In genomic region chr4:101160821-101161220, GRCm38 (mm10) we compare ENCODE assay signal across 26 mouse cellular contexts.
DNase-seq lines count a peak whose midpoint lies in the region; ATAC-seq lines count a peak whose summit lies in the region.
"Had no signal": no experiment of that assay in that cellular context is flagged by ENCODE, and none has a peak within 500 bp of the region (broad histone marks: within the 10 kb centered on the region; RNA-seq: fewer than 3 reads in every experiment).

No protein-coding gene starts in this region.

- no peaks in the 10 kb centered on the region for H3K9me3 ChIP-seq in kidney, embryonic 15.5 days (replicated peaks)
- H3K9me3 ChIP-seq in forebrain, embryonic 11.5 days (ENCODE audit: control insufficient read depth, low read length): no peaks in the 10 kb centered on the region
- H3K9me3 ChIP-seq: embryonic facial prominence, embryonic 12.5 days; embryonic facial prominence, embryonic 15.5 days; forebrain, embryonic 12.5 days; forebrain, embryonic 15.5 days; heart, embryonic 12.5 days; heart, embryonic 15.5 days; hindbrain, embryonic 10.5 days; hindbrain, embryonic 13.5 days had no signal

- 0 out of 2 replicates have a peak, but pooled peaks have one; percentile 34 for ATAC-seq in kidney, embryonic 15.5 days (replicated peaks; ENCODE audit: low FRiP score)
- ATAC-seq in forebrain, embryonic 11.5 days (replicated peaks; ENCODE audit: low FRiP score): no peak
- ATAC-seq: activated CD4-positive, CD25-positive, alpha-beta regulatory T cell, adult 4 months; CD4-positive, CD25-positive, alpha-beta regulatory T cell, adult 4 months; forebrain, embryonic 15.5 days; hindbrain, embryonic 16.5 days had no signal

- WGBS in kidney, embryonic 15.5 days: 65% methylated on average over 1 of the region's 1 CpGs
- 97% methylated on average over 1 of the region's 1 CpGs for WGBS in forebrain, embryonic 11.5 days

- H3K4me2 ChIP-seq in kidney, embryonic 15.5 days: no peak overlapping the region
- no peak overlapping the region for H3K4me2 ChIP-seq in forebrain, embryonic 11.5 days (ENCODE audit: low read depth, low read length, severe bottlenecking)
- H3K4me2 ChIP-seq: embryonic facial prominence, embryonic 12.5 days; embryonic facial prominence, embryonic 15.5 days; forebrain, embryonic 12.5 days; forebrain, embryonic 15.5 days; heart, embryonic 12.5 days; heart, embryonic 15.5 days; hindbrain, embryonic 13.5 days had no signal

- no peak overlapping the region for H3K9ac ChIP-seq in kidney, embryonic 15.5 days
- no peak overlapping the region for H3K9ac ChIP-seq in forebrain, embryonic 11.5 days (ENCODE audit: low read length)
- H3K9ac ChIP-seq: embryonic facial prominence, embryonic 12.5 days; embryonic facial prominence, embryonic 15.5 days; forebrain, embryonic 12.5 days; forebrain, embryonic 15.5 days; heart, embryonic 12.5 days; heart, embryonic 15.5 days; hindbrain, embryonic 13.5 days had no signal

- H3K27ac ChIP-seq in kidney, embryonic 15.5 days: peak overlapping the region; percentile 16; the same call in 1 of the 2 replicates
- H3K27ac ChIP-seq in forebrain, embryonic 11.5 days (ENCODE audit: low read depth, low read length): no peak overlapping the region
- H3K27ac ChIP-seq: embryonic facial prominence, embryonic 12.5 days; embryonic facial prominence, embryonic 15.5 days; forebrain, embryonic 12.5 days; forebrain, embryonic 15.5 days; heart, embryonic 15.5 days; hindbrain, embryonic 10.5 days; hindbrain, embryonic 13.5 days had no signal

- no peaks in the 10 kb centered on the region for H3K27me3 ChIP-seq in kidney, embryonic 15.5 days
- no peaks in the 10 kb centered on the region for H3K27me3 ChIP-seq in forebrain, embryonic 11.5 days (ENCODE audit: control insufficient read depth, insufficient read depth, low read length)
- H3K27me3 ChIP-seq: embryonic facial prominence, embryonic 12.5 days; embryonic facial prominence, embryonic 15.5 days; forebrain, embryonic 12.5 days; forebrain, embryonic 15.5 days; heart, embryonic 12.5 days; heart, embryonic 15.5 days; hindbrain, embryonic 13.5 days had no signal

- H3K4me3 ChIP-seq in kidney, embryonic 15.5 days (replicated peaks): no peak overlapping the region
- H3K4me3 ChIP-seq in forebrain, embryonic 11.5 days (ENCODE audit: low read depth, low read length): no peak overlapping the region
- H3K4me3 ChIP-seq: embryonic facial prominence, embryonic 12.5 days; embryonic facial prominence, embryonic 15.5 days; forebrain, embryonic 12.5 days; forebrain, embryonic 15.5 days; heart, embryonic 12.5 days; heart, embryonic 15.5 days; hindbrain, embryonic 10.5 days; hindbrain, embryonic 13.5 days had no signal

- H3K4me1 ChIP-seq in kidney, embryonic 15.5 days: peaks cover 17% of the 10 kb centered on the region; the same call in 1 of the 2 replicates
- H3K4me1 ChIP-seq in forebrain, embryonic 11.5 days (replicated peaks; ENCODE audit: control insufficient read depth, insufficient read depth, low read length): no peaks in the 10 kb centered on the region
- H3K4me1 ChIP-seq: embryonic facial prominence, embryonic 12.5 days; embryonic facial prominence, embryonic 15.5 days; forebrain, embryonic 12.5 days; forebrain, embryonic 15.5 days; hindbrain, embryonic 10.5 days had no signal

- peak; percentile 43 for DNase-seq in kidney, adult 11 months
- DNase-seq in kidney, postnatal 4 days: no peak
- DNase-seq in kidney, adult 9 months: peak; percentile 78
- no peak for DNase-seq in kidney, postnatal 36 days
- peak; percentile 37 for DNase-seq in yolk sac, embryonic 10.5 days (ENCODE audit: low spot score)
- DNase-seq in forebrain, embryonic 11.5 days (ENCODE audit: low spot score): no peak
- DNase-seq: adrenal gland, postnatal 25 days; cerebellum, adult 18-20 months; cerebellum, adult 9-10 months; cerebellum, postnatal 25 days; gastrocnemius, postnatal 25 days; heart, adult 18-20 months; heart, postnatal 10 days; heart, postnatal 36 days had no signal

- peaks cover 95% of the 10 kb centered on the region for H3K36me3 ChIP-seq in kidney, embryonic 15.5 days
- H3K36me3 ChIP-seq in forebrain, embryonic 11.5 days (ENCODE audit: control insufficient read depth, insufficient read depth, low read length): no peaks in the 10 kb centered on the region; the same call in 1 of the 2 replicates

Comparison
In these comparisons a context has a peak if more than half of its experiments do, and no peak if none do; other contexts are left out.
1. DNase-seq: peak in kidney, adult 11 months (single experiment), kidney, adult 9 months (single experiment) and yolk sac, embryonic 10.5 days (single experiment); none in kidney, postnatal 4 days (0 of 2), kidney, postnatal 36 days (0 of 2) and forebrain, embryonic 11.5 days (single experiment).